In genomic region chr3:84324000-84324399, GRCm38 (mm10) we compare ENCODE assay signal across 12 mouse cellular contexts. TPM values are rescaled to one million over a fixed set of nuclear protein-coding genes. Genes with fewer than 3 reads are reported as not detected.
DNase-seq lines count a peak whose midpoint lies in the region; ATAC-seq and TF ChIP-seq lines count a peak whose summit lies in the region.
"Had no signal": no experiment of that assay in that cellular context is flagged by ENCODE, and none has a peak within 500 bp of the region (broad histone marks: within the 10 kb centered on the region; RNA-seq: fewer than 3 reads in every experiment).

No protein-coding gene starts in this region.

- ATAC-seq in intestine, postnatal 0 days: peak; percentile 44
- ATAC-seq in liver, embryonic 13.5 days (ENCODE audit: low read depth): no peak
- ATAC-seq in hindbrain, postnatal 0 days: no peak

- peaks cover 5% of the 10 kb centered on the region; the same call in 1 of the 2 replicates for H3K4me1 ChIP-seq in intestine, postnatal 0 days (replicated peaks; ENCODE audit: control insufficient read depth, insufficient read depth, low read length)
- H3K4me1 ChIP-seq in liver, embryonic 13.5 days (replicated peaks): peaks cover 17% of the 10 kb centered on the region
- no peaks in the 10 kb centered on the region for H3K4me1 ChIP-seq in hindbrain, postnatal 0 days (ENCODE audit: insufficient read depth, low read length)

- H3K36me3 ChIP-seq in intestine, postnatal 0 days (ENCODE audit: control insufficient read depth, insufficient read depth): no peaks in the 10 kb centered on the region
- H3K36me3 ChIP-seq in liver, embryonic 13.5 days: no peaks in the 10 kb centered on the region
- H3K36me3 ChIP-seq in hindbrain, postnatal 0 days (ENCODE audit: insufficient read depth, low read length): no peaks in the 10 kb centered on the region
- H3K36me3 ChIP-seq: neural tube, embryonic 13.5 days had no signal

- no peak overlapping the region for H3K4me3 ChIP-seq in intestine, postnatal 0 days (ENCODE audit: low read depth, low read length)
- peak overlapping the region; percentile 10; the same call in 1 of the 2 replicates for H3K4me3 ChIP-seq in liver, embryonic 13.5 days (replicated peaks)
- H3K4me3 ChIP-seq in hindbrain, postnatal 0 days (ENCODE audit: low read length): no peak overlapping the region
- H3K4me3 ChIP-seq: neural tube, embryonic 13.5 days had no signal

- no peak for TF ChIP-seq CTCF in intestine, postnatal 0 days (IDR thresholded peaks at IDR 0.05; ENCODE audit: low read depth)
- TF ChIP-seq CTCF in hindbrain, postnatal 0 days (IDR thresholded peaks at IDR 0.05; ENCODE audit: low read depth): no peak

- peak overlapping the region; percentile 47 for H3K4me2 ChIP-seq in intestine, postnatal 0 days (replicated peaks; ENCODE audit: low read depth)
- H3K4me2 ChIP-seq in liver, embryonic 13.5 days: peak overlapping the region; percentile 46
- H3K4me2 ChIP-seq in hindbrain, postnatal 0 days (ENCODE audit: low read depth, low read length): no peak overlapping the region
- H3K4me2 ChIP-seq: hindbrain, embryonic 14.5 days; neural tube, embryonic 13.5 days had no signal

- peak; percentile 58 for DNase-seq in kidney, adult 11 months
- DNase-seq in kidney, adult 18-20 months: no peak
- peak; percentile 52 for DNase-seq in adipocyte (ENCODE audit: low spot score)
- DNase-seq in liver, embryonic 13.5 days: no peak
- no peak for DNase-seq in left cerebral cortex, postnatal 4 days
- no peak for DNase-seq in spleen, adult 18-20 months
- DNase-seq in hindbrain, postnatal 0 days (ENCODE audit: low spot score): no peak
- DNase-seq: cerebellum, adult 8-10 months; lung, postnatal 14 days had no signal

- 26% methylated on average over 6 of the region's 6 CpGs for WGBS in intestine, postnatal 0 days
- WGBS in liver, embryonic 13.5 days (ENCODE audit: insufficient replicate concordance): 22% methylated on average over 6 of the region's 6 CpGs
- 35% methylated on average over 6 of the region's 6 CpGs for WGBS in hindbrain, postnatal 0 days

- no peaks in the 10 kb centered on the region for H3K9me3 ChIP-seq in intestine, postnatal 0 days (ENCODE audit: control insufficient read depth)
- H3K9me3 ChIP-seq in liver, embryonic 13.5 days (replicated peaks): no peaks in the 10 kb centered on the region
- H3K9me3 ChIP-seq in hindbrain, postnatal 0 days (ENCODE audit: low read length): no peaks in the 10 kb centered on the region
- H3K9me3 ChIP-seq: neural tube, embryonic 13.5 days had no signal

- H3K9ac ChIP-seq in intestine, postnatal 0 days (ENCODE audit: low read depth, low read length): no peak overlapping the region
- H3K9ac ChIP-seq in liver, embryonic 13.5 days: no peak overlapping the region
- H3K9ac ChIP-seq in hindbrain, postnatal 0 days (replicated peaks; ENCODE audit: low read length): no peak overlapping the region
- H3K9ac ChIP-seq: hindbrain, embryonic 14.5 days; neural tube, embryonic 13.5 days had no signal

- intact Hi-C loops in left cerebral cortex, postnatal 4 days (cut with DNase I): no loop called here

- H3K27me3 ChIP-seq in intestine, postnatal 0 days (replicated peaks; ENCODE audit: control insufficient read depth, insufficient read depth, low read length): no peaks in the 10 kb centered on the region
- no peaks in the 10 kb centered on the region for H3K27me3 ChIP-seq in liver, embryonic 13.5 days
- no peaks in the 10 kb centered on the region for H3K27me3 ChIP-seq in hindbrain, postnatal 0 days (ENCODE audit: insufficient read depth, low read length)
- H3K27me3 ChIP-seq: neural tube, embryonic 13.5 days had no signal

- H3K27ac ChIP-seq in intestine, postnatal 0 days (ENCODE audit: low read depth, low read length): peak overlapping the region; percentile 70
- no peak overlapping the region for H3K27ac ChIP-seq in liver, embryonic 13.5 days
- no peak overlapping the region for H3K27ac ChIP-seq in hindbrain, postnatal 0 days
- H3K27ac ChIP-seq: hindbrain, embryonic 14.5 days; neural tube, embryonic 13.5 days had no signal

RNA-seq across cellular contexts. Expression of gene Trim2, which starts 17.3 kb away (rescaled TPM):
- polyA plus RNA-seq in intestine, postnatal 0 days (2015; fragmentation: Nextera tagmentation; extraction: Ambion mirVana): 21.2 and 22.5 TPM in 2 replicates
- polyA plus RNA-seq in liver, embryonic 13.5 days (2015; fragmentation: Nextera tagmentation; extraction: Ambion mirVana): 3.9 and 4.8 TPM in 2 replicates
- 100 to 1,000 TPM; 331 to 352 TPM for total RNA-seq in left cerebral cortex, postnatal 4 days (2021)
- 217 and 236 TPM in 2 replicates for total RNA-seq in hindbrain, postnatal 0 days (2014; rRNA removed)
- polyA plus RNA-seq in hindbrain, postnatal 0 days (2015; fragmentation: Nextera tagmentation; extraction: Ambion mirVana): 116 and 130 TPM in 2 replicates

Comparison
In these comparisons a context has a peak if more than half of its experiments do, and no peak if none do; other contexts are left out.
1. DNase-seq: peak in kidney, adult 11 months (single experiment) and adipocyte (single experiment); none in kidney, adult 18-20 months (single experiment), liver, embryonic 13.5 days (single experiment), left cerebral cortex, postnatal 4 days (single experiment), spleen, adult 18-20 months (0 of 2) and hindbrain, postnatal 0 days (single experiment).